Mouse (Mus musculus) erythroblast, embryonic 14.5 days (primary cell): Measurements from ENCODE around the gene Cers2. TPM values are rescaled to one million over a fixed set of nuclear protein-coding genes. Genes with fewer than 3 reads are reported as not detected.
A peak's percentile ranks its signal among the peaks of the same experiment; 100 is the strongest.

ENCODE experiments used
- H3K27me3 ChIP-seq: 2 replicates; pipeline ENCODE4 v1.6.1; 2012; ENCODE audit warnings: inconsistent platforms; ENCODE audit not compliant: control insufficient read depth
- H3K36me3 ChIP-seq: 2 replicates; pipeline ENCODE4 v1.6.1; 2012; ENCODE audit warnings: mild to moderate bottlenecking, inconsistent platforms; ENCODE audit not compliant: control insufficient read depth
- H3K4me1 ChIP-seq: 2 replicates; pipeline ENCODE4 v1.6.1; 2012; ENCODE audit warnings: inconsistent platforms; ENCODE audit not compliant: control insufficient read depth
- H3K4me3 ChIP-seq: replicated peaks from 2 replicates; pipeline ENCODE3; 2012; ENCODE audit warnings: moderate library complexity, mild to moderate bottlenecking, inconsistent platforms
- H3K9me3 ChIP-seq: 2 replicates; pipeline ENCODE4 v1.6.1; 2012; ENCODE audit warnings: low read length, inconsistent platforms, mixed read lengths; ENCODE audit not compliant: control insufficient read depth
- GATA1 ChIP-seq: IDR thresholded peaks from 2 replicates; pipeline ENCODE4 v1.6.1; 2012; ENCODE audit warnings: low read length, inconsistent platforms, mixed read lengths
- TAL1 ChIP-seq: IDR thresholded peaks from 3 replicates; pipeline ENCODE4 v1.6.1; 2012; ENCODE audit warnings: low read length, inconsistent platforms, mixed read lengths
- polyA plus RNA-seq: library from polyadenylated mRNA; stranded (reverse); fragments of >175 nt; gene quantifications from 2 replicates; pipeline ENCODE4 v1.2.3, GENCODE M21; 2012

Gene Cers2
- polyA plus RNA-seq, 1 experiment, result 9.3 TPM

DNA sequence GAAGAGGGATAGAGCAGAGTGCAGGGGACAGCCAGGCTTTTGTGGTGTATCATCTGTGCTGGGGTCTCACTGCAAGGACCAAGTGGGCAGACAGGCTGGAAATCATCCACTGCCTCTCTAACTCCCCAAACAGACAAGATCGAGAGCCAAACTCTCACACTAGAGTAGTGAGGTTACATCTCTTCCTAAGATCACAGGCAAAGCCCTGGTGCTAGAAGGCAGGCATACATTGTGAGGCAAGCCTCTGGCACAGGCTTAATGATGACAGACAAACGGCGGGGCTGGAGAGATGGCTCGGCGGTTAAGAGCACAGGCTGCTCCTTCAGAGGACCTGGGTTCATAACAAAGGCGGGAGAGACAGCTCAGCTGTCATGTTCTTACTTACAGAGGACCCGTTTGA, 1.1 kb upstream of the Cers2 start:
- H3K27me3 ChIP-seq, result no peaks in the 10 kb centered on the region
- no peak for TF ChIP-seq TAL1
- TF ChIP-seq GATA1, result no peak
- peak overlapping the region; percentile 92 for H3K4me3 ChIP-seq
- H3K9me3 ChIP-seq, result no peaks in the 10 kb centered on the region
- peaks cover 79% of the 10 kb centered on the region for H3K4me1 ChIP-seq
- H3K36me3 ChIP-seq, result peaks cover 14% of the 10 kb centered on the region

DNA sequence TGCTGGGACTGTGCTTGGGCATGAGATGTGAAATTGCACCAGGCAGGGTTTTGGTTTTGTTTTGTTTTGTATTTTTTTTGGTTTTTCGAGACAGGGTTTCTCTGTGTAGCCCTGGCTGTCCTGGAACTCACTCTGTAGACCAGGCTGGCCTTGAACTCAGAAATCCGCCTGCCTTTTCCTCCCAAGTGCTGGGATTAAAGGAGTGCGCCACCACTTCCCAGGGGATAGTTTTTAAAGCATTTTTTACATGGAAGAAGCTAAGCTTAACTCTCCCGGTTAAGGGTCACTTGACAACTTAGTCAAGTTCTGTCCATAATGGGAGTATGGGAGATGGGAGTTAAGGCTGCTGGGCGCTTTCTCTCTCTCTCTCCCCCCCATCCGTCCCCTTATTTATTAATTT, 516 bp upstream of the Cers2 start:
- H3K36me3 ChIP-seq, result peaks cover 19% of the 10 kb centered on the region
- peaks cover 82% of the 10 kb centered on the region for H3K4me1 ChIP-seq
- H3K4me3 ChIP-seq, result peak overlapping the region; percentile 92
- H3K9me3 ChIP-seq, result no peaks in the 10 kb centered on the region
- no peak for TF ChIP-seq GATA1
- TF ChIP-seq TAL1, result no peak
- no peaks in the 10 kb centered on the region for H3K27me3 ChIP-seq

DNA sequence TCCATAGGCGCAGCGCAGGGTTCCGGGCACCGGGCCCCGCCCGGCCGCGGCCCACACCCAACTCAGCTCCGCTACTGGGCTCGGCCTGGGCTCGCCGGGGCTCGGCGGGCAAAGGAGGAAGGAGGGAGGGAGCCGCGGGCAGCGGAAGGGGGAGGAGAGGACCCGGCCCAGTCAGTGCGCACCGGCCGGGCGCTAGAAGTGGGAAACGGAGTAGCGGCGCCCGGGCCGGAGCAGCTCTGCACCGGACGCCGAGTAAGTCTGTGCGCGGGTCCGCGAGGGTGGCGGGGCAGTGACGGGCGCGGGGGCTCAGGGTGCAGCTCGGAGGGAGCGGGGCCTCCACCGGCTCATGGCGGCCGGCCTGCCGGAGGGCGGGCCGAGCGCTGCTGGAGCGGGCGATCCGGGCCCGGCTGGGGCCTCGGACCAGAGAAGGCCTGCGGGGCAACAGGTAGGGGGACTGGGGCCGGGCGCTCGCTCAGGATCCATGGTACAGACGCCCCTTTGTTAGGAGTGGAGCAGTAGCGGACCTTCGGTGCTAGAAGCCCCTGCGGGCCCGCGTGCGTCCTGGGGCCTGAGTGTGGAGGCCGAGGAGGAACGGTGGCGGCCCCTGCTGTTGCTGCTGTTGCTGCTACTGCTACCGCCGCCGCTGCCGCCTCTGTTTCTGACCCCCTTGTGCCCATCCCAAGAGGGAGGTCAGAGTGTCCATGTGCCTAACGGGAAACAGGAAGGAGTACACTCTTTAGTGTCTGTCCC, 678 bp downstream of the Cers2 start:
- Histone ChIP-seq H3K9me3 (no peaks in the 10 kb centered on the region), H3K4me3 (peak overlapping the region; percentile 92), H3K36me3 (peaks cover 30% of the 10 kb centered on the region), H3K27me3 (no peaks in the 10 kb centered on the region), H3K4me1 (peaks cover 88% of the 10 kb centered on the region)
- TF ChIP-seq TAL1, result no peak
- TF ChIP-seq GATA1, result no peak

DNA sequence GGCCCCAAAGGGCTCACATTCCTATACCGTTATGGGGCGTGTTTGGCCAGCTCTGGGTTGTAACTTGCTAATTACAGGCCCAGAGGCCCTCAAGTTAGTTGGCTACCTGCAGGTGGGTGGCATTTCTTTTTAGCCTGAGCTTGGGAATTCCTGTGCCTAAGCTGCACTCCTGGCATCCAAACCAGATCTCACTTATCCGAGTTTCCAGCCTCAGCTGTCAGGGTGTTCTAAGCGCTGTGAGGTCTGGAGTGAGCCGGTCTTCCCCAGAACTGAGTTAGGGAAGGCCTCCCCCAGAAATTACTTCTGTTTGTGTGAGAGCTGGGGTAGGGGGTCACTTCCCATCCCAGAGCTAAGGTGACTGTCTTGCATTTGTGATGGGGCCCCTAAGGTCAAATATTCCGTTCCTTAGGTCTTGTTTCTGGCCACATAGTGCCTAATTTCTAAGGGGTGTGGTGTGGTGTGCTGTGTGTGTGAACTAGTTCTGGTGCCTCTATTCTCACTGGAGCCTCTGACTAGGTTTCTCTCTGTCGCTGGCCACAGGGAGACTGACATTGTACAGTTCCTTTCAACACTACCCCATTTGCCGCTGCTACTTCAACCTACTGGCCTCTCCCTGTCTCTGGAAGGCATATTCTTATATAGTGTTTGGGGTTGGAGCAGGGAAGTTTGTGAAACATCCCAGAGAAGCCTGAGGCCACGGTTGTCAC, 1.4 kb downstream of the Cers2 start:
- Histone ChIP-seq H3K4me1 (peaks cover 81% of the 10 kb centered on the region), H3K4me3 (peak overlapping the region; percentile 92), H3K27me3 (no peaks in the 10 kb centered on the region), H3K9me3 (no peaks in the 10 kb centered on the region), H3K36me3 (peaks cover 37% of the 10 kb centered on the region)
- TF ChIP-seq GATA1 (no peak), TAL1 (no peak)

DNA sequence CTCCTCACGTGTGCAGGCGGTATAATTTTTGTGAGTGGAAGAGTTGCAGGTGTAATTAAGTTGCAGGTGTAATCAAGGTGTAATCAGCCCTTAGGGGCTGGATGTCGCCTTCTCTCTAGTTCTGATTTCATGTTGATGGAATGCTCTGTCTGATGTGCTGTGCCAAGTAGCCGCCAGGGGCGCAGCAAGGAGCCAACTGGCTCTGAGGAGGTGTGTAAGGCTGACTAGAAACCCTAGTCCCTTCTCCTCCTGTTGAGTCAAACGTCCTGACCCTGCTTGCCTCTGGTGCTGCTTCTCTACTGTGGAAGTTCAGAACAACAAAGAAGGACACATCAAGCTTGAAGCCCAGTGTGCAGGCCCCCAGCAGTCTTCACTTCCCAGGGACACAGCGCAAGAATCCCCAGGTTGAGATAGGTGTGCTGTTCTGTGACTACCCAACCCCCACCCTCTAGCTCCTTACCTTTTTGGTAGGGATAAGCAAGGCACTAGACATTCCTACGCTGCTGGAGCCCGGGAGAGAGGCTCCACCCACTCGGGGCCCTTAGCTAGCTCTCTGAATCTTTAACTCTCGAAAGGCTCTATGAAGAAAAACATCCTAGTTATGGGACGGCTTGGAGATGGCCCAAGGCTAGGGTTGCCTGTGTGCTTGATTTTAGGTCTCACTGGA, 3.0 kb downstream of the Cers2 start:
- peaks cover 53% of the 10 kb centered on the region for H3K36me3 ChIP-seq
- peak overlapping the region; percentile 34 for H3K4me3 ChIP-seq
- no peaks in the 10 kb centered on the region for H3K27me3 ChIP-seq
- TF ChIP-seq GATA1 (no peak), TAL1 (no peak)
- H3K4me1 ChIP-seq, result peaks cover 66% of the 10 kb centered on the region
- H3K9me3 ChIP-seq, result no peaks in the 10 kb centered on the region

DNA sequence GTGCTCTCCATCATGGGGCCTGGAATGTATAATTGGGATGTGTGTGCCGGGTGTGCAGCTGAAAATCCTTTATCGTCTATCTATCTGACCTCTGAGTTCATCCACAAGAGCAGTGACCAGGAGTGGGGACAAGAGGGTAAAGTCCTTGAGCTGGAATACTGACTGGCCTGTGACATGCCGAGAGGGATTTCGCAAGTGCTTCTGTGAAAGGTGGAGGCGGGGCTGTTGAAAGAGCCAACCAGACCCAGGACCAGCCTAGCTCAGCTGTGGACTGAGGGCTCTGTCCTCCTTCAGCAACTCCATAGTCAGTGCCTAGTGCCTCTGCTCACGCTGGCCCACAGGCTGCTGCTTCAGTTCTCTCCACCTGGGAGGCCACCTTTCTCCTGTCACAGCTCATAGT, 4.0 kb downstream of the Cers2 start:
- peaks cover 63% of the 10 kb centered on the region for H3K36me3 ChIP-seq

DNA sequence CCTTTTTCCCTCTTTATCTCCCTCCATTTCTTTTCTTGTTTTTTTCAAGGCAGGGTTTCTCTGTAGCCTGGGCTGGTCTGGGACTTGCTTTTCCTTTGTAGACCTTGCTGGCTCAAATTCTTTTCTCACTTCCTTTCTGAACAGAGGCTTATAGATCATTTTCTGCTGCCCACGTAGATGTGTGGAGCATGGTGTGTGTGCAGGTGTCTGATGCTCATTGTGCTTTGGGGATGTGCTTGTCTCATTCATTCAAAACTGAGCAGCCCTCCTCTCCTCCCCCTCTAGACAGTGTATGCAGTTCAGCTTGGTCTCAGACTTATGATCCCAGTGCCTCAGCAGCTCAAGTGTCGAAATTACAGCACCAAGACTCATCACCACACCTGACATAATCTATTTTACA, 4.5 kb downstream of the Cers2 start:
- Histone ChIP-seq H3K9me3 (no peaks in the 10 kb centered on the region), H3K27me3 (no peaks in the 10 kb centered on the region), H3K4me1 (peaks cover 50% of the 10 kb centered on the region), H3K36me3 (peaks cover 68% of the 10 kb centered on the region), H3K4me3 (peak overlapping the region; percentile 15)
- TF ChIP-seq TAL1, result no peak
- TF ChIP-seq GATA1, result no peak

More for the DNA sequence above, 4.0 kb downstream of the Cers2 start:
- H3K27me3 ChIP-seq, result no peaks in the 10 kb centered on the region
- TF ChIP-seq TAL1 (no peak), GATA1 (no peak)
- peaks cover 56% of the 10 kb centered on the region for H3K4me1 ChIP-seq
- peak overlapping the region; percentile 15 for H3K4me3 ChIP-seq
- no peaks in the 10 kb centered on the region for H3K9me3 ChIP-seq

DNA sequence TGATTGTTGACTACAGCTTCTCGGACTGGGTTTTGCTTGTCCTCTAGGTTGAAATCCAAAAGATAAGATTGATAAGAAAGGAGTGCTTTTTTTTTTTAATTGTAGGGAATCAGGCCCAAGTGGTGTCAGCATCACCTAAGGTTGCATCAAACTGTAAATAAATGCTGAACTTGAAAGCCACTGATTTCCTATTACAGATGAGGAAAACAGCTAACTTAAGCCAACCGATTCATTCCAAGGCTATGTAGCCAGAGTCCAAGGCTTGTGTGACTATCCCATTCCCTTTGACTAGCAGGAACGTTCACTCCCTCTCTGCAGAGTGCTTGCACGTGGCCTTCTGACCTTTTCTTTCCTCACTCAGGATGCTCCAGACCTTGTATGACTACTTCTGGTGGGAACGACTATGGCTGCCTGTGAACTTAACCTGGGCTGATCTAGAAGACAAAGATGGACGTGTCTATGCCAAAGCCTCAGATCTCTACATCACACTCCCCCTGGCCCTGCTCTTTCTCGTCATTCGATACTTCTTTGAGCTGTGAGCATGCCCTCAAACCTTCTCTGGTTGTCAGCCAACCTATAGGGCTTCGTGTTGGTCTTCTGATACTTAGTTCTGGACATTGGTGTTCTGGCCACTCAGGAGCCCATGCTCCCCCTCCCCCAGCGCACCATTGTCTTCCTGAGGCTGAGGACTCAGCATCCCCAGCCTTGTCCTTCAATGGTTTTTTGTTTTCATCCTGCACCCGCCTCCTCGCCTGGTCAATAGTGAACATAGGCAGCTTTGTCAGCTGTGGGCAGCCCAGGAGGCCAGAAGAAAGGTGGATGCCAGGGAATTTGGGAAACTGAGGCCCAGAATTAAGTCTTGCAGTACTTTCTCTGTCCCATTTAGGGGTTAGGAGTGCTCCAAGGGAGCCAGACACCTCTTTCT, 5.4 kb downstream of the Cers2 start:
- no peaks in the 10 kb centered on the region for H3K9me3 ChIP-seq
- no peaks in the 10 kb centered on the region for H3K27me3 ChIP-seq
- H3K4me1 ChIP-seq, result peaks cover 42% of the 10 kb centered on the region
- peaks cover 77% of the 10 kb centered on the region for H3K36me3 ChIP-seq
- no peak for TF ChIP-seq GATA1
- no peak for TF ChIP-seq TAL1
- H3K4me3 ChIP-seq, result no peak overlapping the region

DNA sequence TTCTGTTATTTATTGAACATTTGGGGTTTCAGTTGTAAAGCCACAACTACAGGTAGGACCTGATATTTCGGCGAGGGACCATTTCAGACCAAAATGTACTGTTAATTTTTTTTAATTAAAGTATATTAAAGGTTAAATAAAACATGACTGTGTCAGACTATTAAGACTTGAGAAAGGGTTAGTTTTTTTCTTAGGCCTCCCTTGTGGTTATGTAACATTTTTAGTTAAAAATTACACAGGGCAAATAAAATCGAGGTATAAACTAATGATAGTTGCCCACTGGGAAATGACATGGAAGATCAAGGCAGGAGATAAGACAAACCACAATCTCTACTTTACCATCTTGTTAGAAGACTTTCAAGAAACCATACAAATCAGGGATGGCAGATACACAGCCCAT, 8.8 kb downstream of the Cers2 start:
- Histone ChIP-seq H3K4me3 (no peak overlapping the region), H3K9me3 (no peaks in the 10 kb centered on the region), H3K27me3 (no peaks in the 10 kb centered on the region), H3K4me1 (peaks cover 14% of the 10 kb centered on the region), H3K36me3 (peaks cover 98% of the 10 kb centered on the region)
- TF ChIP-seq GATA1 (no peak), TAL1 (no peak)
